Mouse (Mus musculus) lung, adult 2 months (tissue): Measurements from ENCODE around the gene Pfkfb3. TPM values are rescaled to one million over a fixed set of nuclear protein-coding genes. Genes with fewer than 3 reads are reported as not detected.

Experiments used
- DNase-seq: peaks from one replicate; pipeline ENCODE4 v3.0.0; 2022
- H3K4me1 ChIP-seq: fragments of 200-500 bp; 2 replicates; pipeline ENCODE4 v1.6.1; 2011; ENCODE audit warnings: low read length; ENCODE audit not compliant: control insufficient read depth, insufficient read depth
- H3K4me3 ChIP-seq: fragments of 200-500 bp; replicated peaks from 2 replicates; pipeline ENCODE3; 2011; ENCODE audit warnings: low read depth, mild to moderate bottlenecking, control low read depth, low read length; ENCODE audit errors: extremely low read depth
- CTCF ChIP-seq: fragments of 200-500 bp; IDR thresholded peaks from 2 replicates; pipeline ENCODE4 v1.5.1; 2011; ENCODE audit warnings: mild to moderate bottlenecking, low read length, control low read depth; ENCODE audit not compliant: insufficient read depth
- POLR2A ChIP-seq: fragments of 200-500 bp; IDR thresholded peaks from 2 replicates; pipeline ENCODE4 v1.6.1; 2011; ENCODE audit warnings: low read depth, mild to moderate bottlenecking, control low read depth, low read length, borderline replicate concordance; ENCODE audit errors: extremely low read depth
- WGBS: fragments of 180-500 bp; shearing (Covaris S2); methylation state at CpG from one replicate; pipeline ENCODE4 v1.1.7; 2018; 5-methylcytosine and 5-hydroxymethylcytosine counted together
- polyA plus RNA-seq: library from polyadenylated mRNA; depleted of rRNA; stranded (reverse); fragments of >200 nt; gene quantifications from 2 replicates; pipeline ENCODE4 v1.2.3, GENCODE M21; 2012

The Pfkfb3 gene
- polyA plus RNA-seq, 1 experiment: 40.2 TPM

DNA sequence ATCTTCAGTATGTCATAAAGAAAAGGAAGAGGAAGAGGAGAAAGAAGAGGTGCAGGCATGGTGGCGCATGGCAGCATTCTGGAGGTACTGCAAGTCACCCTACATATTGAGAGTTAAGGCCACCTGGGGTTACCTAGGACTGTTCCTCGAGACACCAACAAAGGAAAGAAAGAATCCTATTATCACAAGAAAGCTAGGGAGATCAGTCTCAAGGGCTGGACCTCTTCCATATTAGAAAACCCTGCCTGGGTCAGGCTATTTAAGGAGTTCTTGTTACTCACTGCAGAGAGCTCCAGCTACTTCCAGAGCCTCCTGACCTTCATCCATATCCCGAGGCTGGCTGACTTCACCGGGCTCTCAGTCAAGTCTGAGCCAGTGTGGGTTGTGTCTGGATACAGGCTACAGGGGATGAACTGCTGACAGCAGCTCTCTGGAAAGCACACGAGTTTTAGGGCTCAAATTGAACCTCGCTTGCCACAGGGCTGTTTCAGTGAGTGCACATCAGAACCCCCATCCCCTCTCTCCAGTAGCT is 17.2 kb upstream of the Pfkfb3 start:
- DNase-seq: no peak
- 60% methylated on average over 6 of the region's 6 CpGs for WGBS

DNA sequence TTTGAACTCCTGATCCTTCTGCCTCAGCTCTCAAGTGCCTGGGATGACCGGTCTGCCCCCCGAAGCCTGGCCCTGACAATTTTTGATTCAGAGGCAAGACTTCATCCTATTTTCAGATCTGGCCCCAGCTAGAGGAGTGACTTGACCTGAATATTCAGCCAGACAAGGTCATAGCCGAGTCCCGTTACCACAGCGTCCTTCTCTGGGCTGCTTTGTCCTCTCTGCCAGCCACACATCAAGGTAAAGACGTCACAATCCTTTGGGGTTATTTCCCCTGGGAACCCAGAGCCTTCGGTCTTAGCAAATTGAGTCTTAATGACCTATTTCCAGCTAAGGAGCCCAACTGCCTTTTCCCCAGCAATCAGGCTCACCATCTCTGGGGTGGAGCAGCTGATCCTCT is 14.6 kb upstream of the Pfkfb3 start:
- no peak overlapping the region for H3K4me3 ChIP-seq
- no peak for DNase-seq
- no peaks in the 10 kb centered on the region for H3K4me1 ChIP-seq
- 84% methylated on average over 7 of the region's 7 CpGs for WGBS
- TF ChIP-seq CTCF (no peak), POLR2A (no peak)

More for the DNA sequence above, 17.2 kb upstream of the Pfkfb3 start:
- TF ChIP-seq POLR2A (no peak), CTCF (no peak)
- H3K4me1 ChIP-seq: no peaks in the 10 kb centered on the region
- H3K4me3 ChIP-seq: no peak overlapping the region

DNA sequence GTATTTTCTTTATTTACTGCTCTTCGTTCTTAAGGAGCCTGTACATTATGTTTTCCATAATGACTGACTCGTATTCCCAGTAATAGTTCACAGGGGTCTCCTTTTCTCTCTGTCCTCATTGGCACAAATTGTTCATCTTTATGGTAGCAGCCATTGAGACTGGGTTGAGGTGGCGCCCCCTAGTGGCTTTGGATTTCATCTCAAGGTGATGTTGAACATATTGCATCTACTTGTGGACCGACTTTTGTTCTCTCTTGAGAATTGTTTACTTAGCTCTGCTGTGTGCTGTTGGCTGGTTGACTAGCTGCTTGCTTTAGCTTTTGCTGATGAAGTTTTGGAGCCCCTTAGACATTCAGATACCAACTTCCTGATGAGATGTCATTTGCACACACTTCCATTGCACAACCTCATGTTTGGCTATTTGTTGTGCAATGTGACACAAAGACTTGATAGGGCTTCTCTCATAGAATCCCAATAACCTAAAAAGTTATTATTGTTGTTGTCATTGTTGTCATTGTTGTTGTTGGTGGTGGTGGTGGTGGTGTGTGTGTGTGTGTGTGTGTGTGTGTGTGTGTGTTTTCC is 14.0 kb upstream of the Pfkfb3 start:
- peak; percentile 27 for DNase-seq
- peak; percentile 28; the same call in 1 of the 2 replicates for TF ChIP-seq CTCF
- no peak for TF ChIP-seq POLR2A

DNA sequence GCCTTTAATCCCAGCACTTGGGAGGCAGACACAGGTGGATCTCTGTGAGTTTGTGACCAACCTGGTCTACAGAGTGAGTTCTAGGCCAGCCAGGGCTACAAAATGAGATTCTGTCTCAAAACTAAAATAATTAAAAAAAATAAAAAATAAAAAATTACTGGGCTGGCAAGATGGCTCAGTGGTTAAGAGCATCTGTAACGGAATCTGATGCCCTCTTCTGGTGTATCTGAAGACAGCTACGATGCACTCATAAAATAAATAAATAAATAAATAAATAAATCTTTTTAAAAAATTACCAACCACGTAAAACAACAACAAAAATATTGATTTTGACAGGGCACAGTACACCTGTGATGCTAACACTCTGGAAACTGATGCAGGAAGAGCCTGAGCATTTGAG is 13.0 kb upstream of the Pfkfb3 start:
- Histone ChIP-seq H3K4me1 (no peaks in the 10 kb centered on the region), H3K4me3 (no peak overlapping the region)
- DNase-seq: no peak
- no peak for TF ChIP-seq CTCF
- no peak for TF ChIP-seq POLR2A
- 81% methylated on average over 3 of the region's 3 CpGs for WGBS

More for the DNA sequence above, 14.0 kb upstream of the Pfkfb3 start:
- H3K4me3 ChIP-seq: no peak overlapping the region
- 57% methylated on average over 4 of the region's 4 CpGs for WGBS
- no peaks in the 10 kb centered on the region for H3K4me1 ChIP-seq

DNA sequence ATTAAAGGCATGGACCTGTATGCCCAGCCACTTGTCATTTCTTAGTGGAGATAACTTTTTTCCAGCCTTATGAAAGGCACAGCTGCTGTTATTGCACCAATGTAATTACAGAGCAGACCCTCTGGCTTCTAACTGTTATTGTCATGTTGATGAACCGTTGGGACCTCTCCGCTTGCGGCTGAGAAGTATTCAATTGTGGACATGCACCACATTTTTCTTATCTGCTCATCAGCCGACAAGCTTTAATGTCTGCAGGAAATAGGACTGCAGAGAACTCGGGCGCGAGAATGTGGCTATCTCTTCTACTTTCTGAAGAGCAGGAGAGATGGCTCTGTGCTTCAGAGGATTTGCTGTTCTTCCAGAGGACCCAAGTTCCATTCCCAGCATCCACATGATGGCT is 12.4 kb upstream of the Pfkfb3 start:
- WGBS: 41% methylated on average over 7 of the region's 7 CpGs
- no peak for DNase-seq
- no peaks in the 10 kb centered on the region for H3K4me1 ChIP-seq
- no peak for TF ChIP-seq POLR2A
- TF ChIP-seq CTCF: no peak
- H3K4me3 ChIP-seq: no peak overlapping the region

DNA sequence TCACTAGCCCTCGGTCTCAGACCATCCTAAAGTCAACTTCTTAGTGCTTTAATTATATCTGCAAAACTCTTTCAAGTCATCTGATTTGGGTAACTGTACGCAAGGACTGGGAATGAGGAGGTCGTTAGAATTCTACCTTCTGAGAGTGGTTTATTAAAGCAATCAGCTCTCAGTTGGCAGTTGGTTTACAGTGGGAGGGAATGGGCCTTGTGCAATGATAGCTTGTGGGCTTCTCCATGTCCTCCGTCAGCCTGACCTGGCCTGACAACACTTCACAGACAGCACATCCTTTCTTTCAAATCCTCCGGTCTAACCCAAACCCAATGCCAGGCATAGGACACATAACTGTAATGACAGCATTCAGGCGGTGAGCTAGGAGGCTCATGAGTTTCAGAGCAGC is 10.9 kb upstream of the Pfkfb3 start:
- 81% methylated on average over 6 of the region's 6 CpGs for WGBS
- DNase-seq: no peak
- TF ChIP-seq CTCF: no peak
- TF ChIP-seq POLR2A: no peak
- Histone ChIP-seq H3K4me1 (no peaks in the 10 kb centered on the region), H3K4me3 (no peak overlapping the region)

DNA sequence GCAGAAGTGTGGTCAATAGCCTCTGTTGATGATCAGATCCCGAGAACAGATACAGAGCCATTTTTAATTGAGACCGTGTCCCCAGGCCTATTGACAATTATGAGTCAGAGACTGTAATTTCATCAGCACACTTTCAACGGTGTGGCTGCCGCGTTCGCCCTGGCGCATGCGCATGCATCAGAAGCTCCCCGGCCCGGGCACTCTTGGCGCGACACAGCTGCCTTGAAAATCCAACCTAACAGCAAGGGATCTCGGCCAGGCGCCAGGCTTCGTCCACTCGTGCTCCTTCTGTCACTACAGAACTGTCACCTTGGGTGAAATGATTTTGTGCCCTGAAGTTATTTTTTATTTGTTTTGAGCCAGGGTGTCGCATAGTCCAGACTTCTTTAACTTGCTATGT is 9.4 kb upstream of the Pfkfb3 start:
- no peak for DNase-seq
- 92% methylated on average over 17 of the region's 17 CpGs for WGBS
- TF ChIP-seq POLR2A (no peak), CTCF (no peak)

DNA sequence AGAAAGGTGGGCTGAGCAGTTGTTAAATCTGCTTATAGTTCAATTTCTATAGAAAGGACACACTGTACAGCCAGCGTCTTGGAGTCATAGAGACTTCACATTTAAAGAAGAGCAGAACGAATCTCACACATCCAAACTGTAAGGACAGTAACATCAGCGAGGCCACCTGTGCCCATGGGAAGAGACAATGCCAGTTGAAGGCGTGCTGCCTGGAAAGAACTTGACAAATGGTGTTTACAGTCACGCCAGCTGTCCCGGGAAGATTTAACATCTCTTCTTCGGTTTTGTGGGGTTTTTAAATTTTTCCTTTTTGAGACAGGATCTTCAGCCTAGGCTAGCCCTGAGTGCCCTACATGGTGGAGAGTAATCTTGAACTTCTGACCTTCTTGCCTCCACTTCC is 4.8 kb upstream of the Pfkfb3 start:
- WGBS: 72% methylated on average over 7 of the region's 7 CpGs
- no peak for DNase-seq
- no peaks in the 10 kb centered on the region for H3K4me1 ChIP-seq
- H3K4me3 ChIP-seq: no peak overlapping the region
- no peak for TF ChIP-seq CTCF
- TF ChIP-seq POLR2A: no peak

More for the DNA sequence above, 9.4 kb upstream of the Pfkfb3 start:
- H3K4me1 ChIP-seq: no peaks in the 10 kb centered on the region
- H3K4me3 ChIP-seq: no peak overlapping the region

DNA sequence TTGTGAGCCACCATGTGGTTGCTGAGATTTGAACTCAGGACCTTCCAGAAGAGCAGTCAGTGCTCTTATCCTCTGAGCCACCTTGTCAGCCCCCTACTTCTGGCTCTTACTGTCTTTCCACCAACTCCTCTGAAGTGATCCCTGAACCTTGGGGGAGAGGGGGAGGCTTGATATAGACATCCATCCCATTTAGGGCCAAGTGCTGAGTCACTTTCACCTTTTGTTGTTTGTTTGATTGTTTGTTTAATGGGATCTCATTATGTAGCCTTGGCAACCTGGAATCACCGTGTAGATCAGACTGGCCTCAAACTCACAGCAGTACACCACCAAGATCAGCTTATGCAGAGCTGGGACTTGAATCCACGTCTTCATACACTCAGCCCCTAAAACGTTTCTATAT is 3.4 kb upstream of the Pfkfb3 start:
- TF ChIP-seq CTCF: no peak
- no peak for TF ChIP-seq POLR2A
- WGBS: 53% methylated on average over 3 of the region's 3 CpGs
- peaks cover 2% of the 10 kb centered on the region; the same call in 1 of the 2 replicates for H3K4me1 ChIP-seq
- no peak for DNase-seq
- no peak overlapping the region for H3K4me3 ChIP-seq

DNA sequence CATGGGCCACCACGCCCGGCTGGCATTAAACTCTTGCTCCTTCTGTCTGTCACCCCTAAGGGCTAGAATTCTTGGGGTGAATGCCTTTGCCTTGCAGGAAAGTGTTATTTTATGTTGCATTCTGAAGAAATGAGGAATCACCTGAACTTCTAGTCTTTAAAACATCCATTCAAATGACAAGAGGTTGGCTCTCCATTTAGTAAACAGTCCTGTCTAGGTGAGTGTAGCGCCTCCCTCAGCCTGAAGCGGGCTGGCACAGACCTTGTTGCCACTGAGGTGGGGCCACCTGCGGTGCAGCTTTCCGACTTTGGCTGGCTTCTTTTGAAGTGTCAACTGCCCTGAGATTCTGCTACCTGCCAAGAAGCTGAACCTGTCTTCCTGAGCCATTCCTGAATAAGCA is 1.4 kb upstream of the Pfkfb3 start:
- Histone ChIP-seq H3K4me3 (no peak overlapping the region), H3K4me1 (peaks cover 2% of the 10 kb centered on the region; the same call in 1 of the 2 replicates)
- TF ChIP-seq POLR2A: no peak
- no peak for TF ChIP-seq CTCF
- DNase-seq: no peak
- 77% methylated on average over 6 of the region's 6 CpGs for WGBS
